Mouse (Mus musculus): Measurements from ENCODE around the gene 1700021F07Rik.

- no peak for TF ChIP-seq CTCF (IDR thresholded peaks at IDR 0.05; ENCODE audit: borderline replicate concordance, control insufficient read depth, extremely low read depth, insufficient read depth, low read length, poor library complexity)
- no peak for TF ChIP-seq POLR2A (IDR thresholded peaks at IDR 0.05; ENCODE audit: control insufficient read depth, extremely low read depth, insufficient read depth, low read length, poor library complexity)
Measured at GRCm38 (mm10) chr2:173542716-173543115, 20.3 kb downstream of the 1700021F07Rik start.
